Mouse (Mus musculus): Measurements from ENCODE around the gene Plcb3.
"Not testable (repeated sequence)": the region's sequence is repeated elsewhere in the genome, so short reads cannot be mapped to it uniquely, and the experiment has no call there.

The Plcb3 gene

GRCm38 (mm10) chr19:6975537-6976521 lies at the start of gene Plcb3:
Gene Plcb3, minus strand, starts transcription at chr19:6976470.
- peak; percentile 89 for DNase-seq (ENCODE audit: low spot score)

GRCm38 (mm10) chr19:7020224-7020641 lies 44.0 kb upstream of the Plcb3 start:
- DNase-seq (ENCODE audit: low spot score): peak; percentile 70

GRCm38 (mm10) chr19:7019191-7019590 lies 42.9 kb upstream of the Plcb3 start, which contains the start of gene Fermt3:
Gene Fermt3, minus strand, starts transcription at chr19:7019469.
- no peak for DNase-seq (ENCODE audit: low spot score)

DNA sequence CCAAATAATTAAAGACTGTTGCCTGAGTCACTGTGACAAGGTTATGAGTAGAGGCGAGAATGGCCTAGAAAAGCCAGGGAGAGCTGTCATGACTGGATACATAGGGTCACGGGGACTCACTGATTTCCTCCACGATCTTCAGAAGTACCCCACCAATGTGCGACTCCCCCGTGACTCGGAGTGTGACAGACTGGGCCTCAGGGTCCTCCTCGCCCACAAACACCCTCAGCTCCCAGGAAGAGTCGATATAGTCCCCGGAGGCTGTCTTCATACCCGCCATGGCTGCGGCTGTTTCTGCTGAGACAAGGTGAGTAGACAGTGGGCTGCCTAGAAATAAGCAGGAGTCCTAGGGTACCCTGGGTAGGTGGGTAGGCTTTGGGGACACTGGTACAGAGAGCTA lies 42.3 kb upstream of the Plcb3 start:
- DNase-seq (ENCODE audit: low spot score): no peak

- no peak for DNase-seq (ENCODE audit: low spot score)
Observed at GRCm38 (mm10) chr19:7017541-7018457, 41.5 kb upstream of the Plcb3 start.

DNA sequence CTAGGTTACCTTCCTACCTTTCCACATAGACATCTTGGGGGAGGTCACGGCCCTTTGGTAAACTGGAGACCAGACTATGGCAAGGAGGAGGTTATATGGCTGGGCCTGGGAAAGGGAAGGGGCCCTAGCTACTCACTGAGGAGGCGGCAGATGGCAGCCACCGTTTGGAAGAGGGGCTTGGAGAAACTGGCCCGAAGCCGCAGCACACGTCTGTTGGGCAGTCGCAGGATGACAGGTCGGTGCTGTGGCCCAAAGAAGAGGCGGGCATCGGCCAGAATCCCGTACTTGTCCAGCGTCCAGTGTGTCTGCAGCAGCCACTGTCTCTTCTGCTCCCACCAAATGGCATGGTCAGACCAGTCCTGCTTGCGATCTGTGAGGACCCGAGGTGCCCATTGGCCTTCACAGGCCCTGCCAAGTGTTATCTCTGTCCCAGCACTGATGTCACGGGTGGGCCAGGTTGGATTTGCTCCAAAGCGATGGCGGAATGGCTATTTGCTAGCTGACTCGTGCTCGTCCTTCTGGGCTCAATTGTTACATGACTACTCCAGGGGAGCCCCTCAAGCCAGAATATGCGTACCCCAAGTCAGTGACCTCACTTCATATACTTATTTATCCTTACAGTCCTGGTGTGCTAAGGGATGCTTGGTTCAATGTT lies 38.3 kb upstream of the Plcb3 start:
- no peak for DNase-seq (ENCODE audit: low spot score)

- no peak for DNase-seq (ENCODE audit: low spot score)
Observed at GRCm38 (mm10) chr19:7013984-7014383, 37.7 kb upstream of the Plcb3 start.

DNA sequence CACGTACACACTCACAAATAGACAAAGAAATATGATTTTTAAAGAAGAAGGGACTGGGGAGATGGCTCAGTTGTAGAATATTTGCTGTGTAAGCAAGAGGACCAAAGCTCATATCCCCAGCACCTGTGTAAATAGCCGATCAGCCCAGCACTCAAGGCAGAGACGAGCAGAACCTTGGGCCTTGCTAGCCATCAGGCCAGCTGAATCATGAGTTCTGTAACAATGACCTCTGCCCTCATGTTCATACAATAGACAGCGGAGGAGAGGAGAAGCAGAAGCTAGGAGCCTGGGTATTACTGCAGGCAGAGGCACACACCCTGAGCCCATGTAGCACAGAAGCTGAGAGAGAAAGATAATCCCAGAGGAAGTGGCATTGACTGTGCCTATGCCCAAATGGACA lies 36.2 kb upstream of the Plcb3 start:
- peak; percentile 64 for DNase-seq (ENCODE audit: low spot score)

GRCm38 (mm10) chr19:7006892-7007593 lies 30.8 kb upstream of the Plcb3 start:
- no peak for DNase-seq (ENCODE audit: low spot score)

GRCm38 (mm10) chr19:6999360-7000063 lies 23.2 kb upstream of the Plcb3 start:
- DNase-seq (ENCODE audit: low spot score): no peak

DNA sequence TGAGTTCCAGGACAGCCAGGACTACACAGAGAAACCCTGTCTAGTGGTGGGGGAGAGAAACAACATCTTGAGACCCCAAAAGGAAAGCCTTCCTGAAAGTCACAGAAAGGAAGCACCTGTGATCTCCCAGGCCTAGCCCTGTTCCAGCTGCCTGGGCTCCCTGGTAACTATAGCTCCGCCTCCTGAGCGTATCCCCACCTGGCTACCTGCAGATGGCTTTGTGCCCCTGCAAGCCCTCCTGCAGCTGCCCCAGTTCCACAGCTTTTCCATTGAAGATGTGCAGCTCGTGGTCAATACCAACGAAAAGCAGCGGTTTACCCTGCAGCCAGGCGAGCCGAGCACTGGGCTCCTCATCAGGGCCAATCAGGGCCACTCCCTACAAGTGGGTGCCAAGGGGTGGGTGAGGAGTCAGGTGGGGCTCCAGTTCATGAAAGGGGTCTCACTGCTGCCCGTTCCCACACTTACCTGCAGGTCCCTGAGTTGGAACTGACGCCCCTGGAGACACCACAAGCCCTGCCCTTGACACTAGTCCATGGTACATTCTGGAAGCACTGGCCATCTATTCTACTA lies 21.5 kb upstream of the Plcb3 start:
- no peak for DNase-seq (ENCODE audit: low spot score)

DNA sequence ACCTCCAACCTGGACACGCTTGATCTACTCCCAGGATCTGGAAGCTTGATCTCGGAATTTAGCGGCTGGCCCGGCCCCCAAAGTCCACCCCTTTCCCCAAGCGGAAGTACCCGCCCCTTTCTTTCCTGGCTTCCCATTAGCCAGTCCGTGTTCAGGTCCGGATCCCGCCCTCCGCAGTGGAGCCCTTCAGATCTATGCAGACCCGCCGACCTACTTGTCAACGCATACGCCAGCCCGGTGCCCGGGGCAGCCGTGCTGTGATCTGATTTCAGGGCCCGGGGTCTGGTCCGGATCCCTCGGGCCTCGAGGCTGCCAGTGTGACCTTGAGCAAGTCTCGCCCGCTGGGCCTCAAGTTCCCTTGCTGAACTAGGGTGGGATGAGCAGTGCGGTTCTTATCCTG lies 19.7 kb upstream of the Plcb3 start, which contains the start of the genes Nudt22 and Trpt1:
Gene Nudt22 (minus strand): TSS at position 112 of the 400 bp plus-strand sequence.
Gene Trpt1 (plus strand): TSS at position 126 of the 400 bp plus-strand sequence.
- peak; percentile 91 for DNase-seq (ENCODE audit: low spot score)

- DNase-seq (ENCODE audit: low spot score): no peak
Observed at GRCm38 (mm10) chr19:6995255-6995991, 19.2 kb upstream of the Plcb3 start.

DNA sequence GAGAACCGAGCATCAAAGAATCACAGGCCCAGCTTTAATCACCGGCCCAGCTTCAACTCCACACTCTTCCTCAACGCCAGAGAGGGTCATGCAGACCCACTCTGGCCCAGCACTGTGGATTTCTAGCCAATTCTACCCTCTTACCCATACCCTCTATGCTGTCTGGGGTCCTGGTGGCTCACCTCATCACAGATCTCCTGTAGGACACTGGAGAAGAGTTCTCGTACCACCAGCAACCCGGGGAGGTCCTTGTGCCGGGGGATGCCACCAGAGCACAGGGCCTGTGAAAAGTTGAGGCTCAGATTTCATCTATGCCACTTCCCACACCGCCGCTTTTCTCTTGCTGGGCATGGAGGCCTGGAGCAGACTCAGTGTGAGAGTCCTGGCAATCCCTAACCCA lies 18.2 kb upstream of the Plcb3 start:
- DNase-seq (ENCODE audit: low spot score): no peak

DNA sequence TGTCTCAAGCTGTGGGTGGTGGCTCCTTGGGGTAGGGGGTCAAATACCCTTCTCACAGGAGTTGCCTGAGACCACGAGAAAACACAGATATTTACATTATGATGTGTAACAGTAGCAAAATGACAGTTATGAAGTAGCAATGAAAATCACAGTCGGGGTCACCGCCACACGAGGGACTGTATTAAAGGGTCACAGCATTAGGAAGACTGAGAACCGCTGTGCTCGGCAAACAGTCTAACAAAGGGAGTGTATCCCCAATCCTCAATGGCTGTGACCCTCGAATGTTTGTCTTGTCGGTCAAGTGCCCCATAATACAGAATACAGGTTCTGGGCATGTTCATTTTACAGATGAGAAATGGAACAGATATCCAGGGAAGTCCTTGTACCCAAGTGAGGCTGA lies 17.7 kb upstream of the Plcb3 start:
- DNase-seq (ENCODE audit: low spot score): no peak

DNA sequence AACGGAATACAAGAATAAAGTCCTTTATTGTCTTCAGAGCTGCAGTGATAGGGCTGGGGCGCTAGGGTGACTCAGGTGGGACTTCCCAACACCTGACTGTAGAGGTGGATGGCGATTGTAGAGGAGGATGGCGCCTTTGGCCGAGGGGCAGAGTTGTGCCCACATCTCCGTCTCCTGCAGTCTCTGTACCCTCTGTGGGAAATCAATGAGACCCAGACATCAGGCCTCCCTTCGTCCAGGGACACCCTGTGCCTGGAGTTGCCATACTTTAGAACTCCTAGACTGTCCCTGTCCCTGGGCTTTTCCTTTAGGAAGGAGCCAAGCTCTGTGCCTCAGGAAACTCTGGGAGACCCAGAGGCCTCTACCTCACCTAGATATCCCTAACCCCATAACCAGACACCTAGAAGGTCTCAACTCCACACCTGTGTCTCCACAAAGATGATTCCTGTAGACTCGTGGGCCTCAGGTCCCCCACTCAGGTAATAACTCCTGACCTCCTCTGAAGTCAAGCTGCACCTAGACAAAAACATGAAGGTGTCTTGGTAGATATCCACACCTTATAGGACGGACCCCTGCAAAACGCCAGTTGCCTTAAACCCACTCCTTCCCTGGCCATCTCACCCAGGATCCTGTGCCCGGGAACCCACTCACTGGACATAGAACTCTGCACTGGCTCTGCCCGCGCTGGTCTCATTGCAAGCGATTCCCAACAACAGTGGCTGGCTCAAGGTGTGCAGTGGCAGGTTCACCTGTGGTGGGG lies 16.9 kb upstream of the Plcb3 start:
- DNase-seq (ENCODE audit: low spot score): no peak

DNA sequence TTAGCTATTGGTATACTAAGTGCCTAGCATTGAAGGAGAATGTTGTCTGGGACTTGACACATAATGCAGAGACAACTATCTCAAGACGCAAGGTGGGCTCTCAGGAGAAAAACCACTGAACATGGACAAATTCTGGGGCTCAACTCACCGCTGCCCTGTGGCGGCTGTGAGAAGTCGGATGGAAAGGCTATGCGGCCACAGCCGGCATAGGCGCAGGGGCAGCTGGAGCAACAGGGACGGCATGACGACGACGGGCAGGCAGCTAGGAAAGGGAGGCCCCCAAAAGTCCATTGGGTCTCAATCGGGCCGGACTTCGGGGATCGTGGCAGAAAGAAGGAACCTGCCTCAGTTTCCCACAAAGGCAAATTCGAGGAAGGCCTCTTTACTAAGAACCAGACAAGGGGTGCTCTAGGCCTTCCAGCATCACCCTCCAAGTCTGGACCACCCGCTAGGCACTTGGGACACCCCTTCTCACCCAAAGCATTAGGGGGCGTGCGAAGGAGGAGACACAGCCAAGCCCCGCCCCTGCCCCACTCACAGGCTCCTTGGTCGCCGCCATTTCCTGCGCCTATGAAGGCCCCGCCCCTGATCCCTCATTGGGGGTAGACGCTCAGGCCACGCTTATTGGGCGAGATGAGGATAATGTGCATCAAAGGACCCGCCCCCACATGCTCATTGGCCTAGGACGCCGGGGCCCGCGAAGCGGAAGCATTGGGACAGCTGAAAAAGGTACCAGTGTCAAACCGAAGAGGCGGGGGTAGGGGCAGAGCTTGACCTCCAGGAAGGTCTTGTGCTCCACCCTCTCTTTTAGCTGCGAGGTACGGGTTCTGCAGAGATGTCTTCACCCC lies 16.0 kb upstream of the Plcb3 start, which contains the start of gene Dnajc4:
Gene Dnajc4 (minus strand): TSS at position 562 of the 848 bp plus-strand sequence.
- DNase-seq (ENCODE audit: low spot score): peak; percentile 97

DNA sequence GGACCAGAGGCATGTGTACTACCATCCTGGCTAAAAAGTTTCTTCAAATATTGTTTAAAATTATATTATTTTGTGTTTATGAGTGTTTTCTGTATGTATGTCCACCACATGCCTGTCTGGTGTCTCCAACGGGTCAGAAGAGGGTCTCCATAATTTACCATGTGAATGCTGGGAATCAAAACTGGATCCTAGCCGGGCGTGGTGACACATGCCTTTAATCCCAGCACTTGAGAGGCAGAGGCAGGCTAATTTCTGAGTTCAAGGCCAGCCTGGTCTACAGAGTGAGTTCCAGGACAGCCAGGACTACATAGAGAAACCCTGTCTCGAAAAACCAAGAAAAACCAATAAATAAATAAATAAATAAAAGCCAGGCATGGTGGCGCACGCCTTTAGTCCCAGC lies 14.9 kb upstream of the Plcb3 start:
- not testable (repeated sequence) for DNase-seq (ENCODE audit: low spot score)
